Mouse (Mus musculus): ENCODE data around the gene Clic5.

Clic5 gene

DNA sequence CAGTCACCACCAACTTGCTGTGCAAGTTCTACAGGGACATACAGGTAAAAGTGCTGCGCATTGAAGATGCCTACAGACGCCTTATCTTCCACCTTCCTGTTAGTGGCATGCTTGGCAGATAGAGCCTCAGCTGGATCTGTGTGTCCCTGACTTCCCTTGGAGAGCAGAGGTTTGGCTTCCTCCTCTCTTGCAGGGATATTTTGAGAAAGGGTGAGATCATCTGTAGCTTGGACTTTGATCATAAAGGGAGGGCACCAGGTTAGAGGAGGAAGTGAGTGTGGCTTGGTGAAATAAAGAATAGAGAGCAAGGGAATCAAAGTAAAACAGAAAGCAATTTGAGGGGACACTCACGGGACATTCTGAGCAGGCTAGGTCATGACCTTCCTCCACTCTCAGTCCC, 4.6 kb downstream of the Clic5 start:
- DNase-seq (ENCODE audit: low read depth): no peak

DNA sequence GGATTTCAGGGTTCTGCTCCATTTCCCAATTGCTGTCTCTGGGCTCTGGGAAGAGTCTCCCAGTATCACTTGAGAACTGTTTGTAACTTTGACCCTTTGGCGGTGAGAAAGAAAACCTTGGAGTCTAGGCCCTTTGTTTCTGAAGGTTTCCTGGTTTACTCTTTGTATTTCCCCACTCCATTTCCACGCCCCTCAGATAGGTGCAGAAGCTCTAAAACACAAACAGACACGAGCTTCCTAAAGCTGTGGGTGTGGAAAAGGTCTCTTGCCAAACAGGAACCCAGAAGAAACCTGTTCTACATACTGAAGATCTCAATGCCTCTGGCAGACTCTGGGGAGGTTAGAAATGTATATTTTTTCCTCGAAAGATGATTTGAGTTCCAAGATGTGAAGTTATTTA, 10.8 kb downstream of the Clic5 start:
- no peak for DNase-seq (ENCODE audit: low read depth)

DNA sequence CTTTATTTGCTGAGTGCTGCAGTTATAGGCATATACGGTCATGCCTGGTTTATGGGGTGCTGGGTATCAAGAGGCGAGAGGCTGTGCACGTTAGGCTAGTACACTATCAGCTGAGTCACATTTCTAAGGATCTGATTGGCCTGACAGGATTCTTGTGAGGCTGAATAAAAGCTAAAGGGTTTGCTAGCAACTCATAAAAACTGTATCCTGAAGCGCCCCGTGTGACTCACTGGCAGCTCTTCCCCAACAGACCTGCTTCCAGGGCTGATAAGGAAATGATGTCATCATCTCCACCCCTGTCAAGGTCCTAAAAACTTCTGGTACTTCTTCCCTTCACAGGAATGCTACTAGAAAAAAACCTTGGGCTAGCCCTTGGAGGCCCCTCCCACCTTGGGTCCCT, 14.6 kb downstream of the Clic5 start:
- DNase-seq (ENCODE audit: low read depth): no peak

DNA sequence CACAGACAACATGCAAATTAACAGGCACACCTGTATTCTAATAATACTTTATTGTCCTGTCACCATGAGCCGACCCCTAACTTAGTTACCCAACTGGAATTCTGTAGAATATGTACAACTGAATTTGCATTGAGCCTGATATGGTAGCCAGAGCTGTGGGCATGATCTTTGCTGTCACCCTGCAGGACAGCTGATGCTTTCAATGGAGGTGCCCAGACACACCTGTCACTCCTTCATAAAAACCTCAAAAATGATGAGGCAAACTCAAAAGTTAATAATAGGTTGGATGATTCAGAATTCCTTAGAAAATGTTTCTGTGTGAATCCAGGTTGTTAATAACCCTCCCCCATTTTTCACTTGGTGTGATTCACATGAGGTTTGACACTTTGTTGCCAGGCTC, 16.4 kb downstream of the Clic5 start:
- DNase-seq (ENCODE audit: low read depth): no peak

DNA sequence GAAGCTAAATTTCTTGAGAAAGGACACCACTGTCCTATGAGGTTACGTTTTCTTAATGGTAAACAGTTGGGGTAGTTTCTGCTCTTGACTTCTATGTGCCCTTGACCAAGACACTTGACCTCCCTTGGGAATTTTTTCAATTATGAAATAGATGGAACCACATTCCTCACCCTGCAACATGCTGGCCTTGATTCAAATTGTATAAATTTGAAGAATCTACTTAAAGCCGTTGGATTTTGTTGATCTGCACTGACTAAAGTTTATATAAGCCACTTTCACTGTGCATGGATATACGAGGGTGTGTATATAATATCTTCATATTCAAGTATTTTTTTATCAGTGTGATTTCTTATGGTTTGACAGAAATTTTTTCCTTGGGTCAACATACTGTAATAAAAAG, 17.2 kb downstream of the Clic5 start:
- DNase-seq (ENCODE audit: low read depth): no peak

DNA sequence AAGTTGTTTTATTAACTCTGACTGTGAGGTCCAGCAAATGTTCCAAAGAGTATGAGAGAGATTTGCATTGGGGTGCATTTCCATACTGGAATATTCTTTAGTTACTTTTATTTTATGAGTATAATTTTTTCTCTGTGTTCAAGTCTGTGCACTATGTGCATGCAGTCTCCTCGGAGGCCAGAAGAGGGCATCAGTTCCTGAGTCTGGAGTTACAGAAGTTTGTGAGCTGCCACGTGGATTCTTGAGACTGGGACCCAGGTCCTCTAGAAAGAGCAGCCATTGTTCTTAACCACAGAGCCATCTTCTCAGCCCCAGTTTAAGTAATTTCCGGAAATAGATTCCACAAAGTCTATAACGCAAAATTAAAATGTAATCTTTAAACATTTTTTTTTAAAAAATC, 20.5 kb downstream of the Clic5 start:
- no peak for DNase-seq (ENCODE audit: low read depth)

DNA sequence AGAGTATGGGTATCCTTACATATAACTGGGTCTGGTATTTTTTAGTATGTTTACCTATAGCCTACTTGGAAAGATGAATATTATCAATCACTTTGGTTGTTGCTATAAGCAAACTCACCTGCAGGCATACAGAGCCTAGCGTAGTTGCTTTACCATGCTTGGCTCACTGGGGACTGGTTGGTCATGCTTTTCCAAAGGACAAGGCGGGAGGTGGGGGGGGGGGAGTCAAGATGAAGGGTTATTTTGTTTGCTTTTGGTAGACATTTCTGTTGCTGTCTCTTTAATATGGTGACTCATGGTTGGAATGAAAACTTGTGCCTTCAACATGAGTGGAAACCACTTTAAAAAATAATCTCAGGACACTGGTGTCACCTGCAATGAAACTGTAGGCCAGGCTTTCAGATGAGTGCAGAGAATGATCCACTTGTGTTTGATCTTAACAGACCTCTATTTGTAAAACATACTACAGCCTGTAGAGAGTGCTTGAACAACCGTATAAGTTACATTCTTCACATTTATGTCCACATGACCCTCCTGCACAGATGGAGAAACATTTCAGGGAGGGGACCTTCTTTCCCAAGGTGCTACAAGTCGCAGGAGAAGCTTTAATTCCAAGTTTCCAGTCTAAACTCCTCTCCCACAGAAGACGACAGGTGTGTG, 24.7 kb downstream of the Clic5 start:
- no peak for DNase-seq (ENCODE audit: low read depth)

DNA sequence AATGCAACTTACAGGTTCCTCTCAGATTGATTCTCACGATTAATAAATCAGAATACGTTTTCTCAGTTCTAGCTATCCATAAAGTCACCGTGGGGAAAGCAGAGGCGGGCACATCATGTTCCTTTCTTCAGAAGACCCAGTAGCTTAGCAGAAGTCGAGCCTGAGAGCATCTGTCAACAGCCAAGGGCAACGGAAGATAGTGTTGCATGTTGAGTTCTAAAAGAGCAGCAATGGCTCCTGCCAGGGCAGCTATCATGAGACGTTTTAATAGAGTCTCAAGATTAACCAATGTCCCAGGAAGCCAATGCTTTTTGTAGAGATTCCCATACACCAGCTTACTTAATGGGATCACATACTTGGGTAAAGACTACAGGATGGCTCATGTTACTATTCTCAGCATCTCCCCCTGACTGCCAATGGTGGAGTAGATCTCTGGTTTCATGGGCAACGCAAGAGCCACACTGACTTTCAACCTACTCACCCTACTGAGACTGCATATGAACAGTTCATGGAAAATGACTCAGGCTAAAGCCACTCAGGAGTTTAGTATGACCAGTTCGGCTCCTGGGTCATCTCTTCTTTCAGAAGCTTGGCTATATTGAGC, 26.9 kb downstream of the Clic5 start:
- DNase-seq (ENCODE audit: low read depth): no peak

DNA sequence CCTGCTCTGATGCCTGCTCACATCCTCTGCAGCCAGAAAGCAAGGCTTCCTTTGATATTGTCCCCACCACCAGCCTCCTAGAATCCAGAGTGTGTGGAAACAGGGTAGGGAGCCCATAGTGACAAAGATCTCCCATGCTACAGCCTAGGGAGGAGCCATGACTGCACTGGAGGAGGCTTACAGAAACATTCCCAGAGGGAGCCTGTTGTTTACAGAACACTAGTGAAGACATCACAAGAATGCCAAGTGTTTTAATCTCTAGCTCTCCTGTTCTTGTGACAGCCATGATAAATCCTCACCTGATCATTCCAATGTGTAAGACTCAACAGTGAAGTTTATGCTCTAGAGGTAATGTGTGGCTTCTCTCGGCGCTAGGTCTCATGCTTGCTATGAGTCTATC, 28.8 kb downstream of the Clic5 start:
- no peak for DNase-seq (ENCODE audit: low read depth)

DNA sequence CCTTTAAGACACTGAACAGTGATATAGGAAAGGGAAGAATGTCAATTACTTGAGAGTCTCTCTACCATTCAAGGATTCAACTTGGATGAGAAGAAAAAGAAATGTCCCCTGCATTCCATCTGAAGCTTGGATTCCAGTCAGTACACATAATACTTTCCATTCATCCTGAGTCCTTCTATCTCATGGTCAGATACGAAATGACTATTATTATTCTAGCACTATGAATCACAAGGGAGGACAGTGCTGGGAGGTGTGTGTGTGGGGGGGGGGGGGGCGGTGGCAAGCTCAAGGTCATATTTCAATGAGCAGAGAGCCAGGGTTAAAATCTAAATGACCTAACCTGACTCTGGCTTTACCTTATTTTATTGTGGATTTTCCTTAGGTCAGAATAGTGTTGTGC, 31.6 kb downstream of the Clic5 start:
- no peak for DNase-seq (ENCODE audit: low read depth)

DNA sequence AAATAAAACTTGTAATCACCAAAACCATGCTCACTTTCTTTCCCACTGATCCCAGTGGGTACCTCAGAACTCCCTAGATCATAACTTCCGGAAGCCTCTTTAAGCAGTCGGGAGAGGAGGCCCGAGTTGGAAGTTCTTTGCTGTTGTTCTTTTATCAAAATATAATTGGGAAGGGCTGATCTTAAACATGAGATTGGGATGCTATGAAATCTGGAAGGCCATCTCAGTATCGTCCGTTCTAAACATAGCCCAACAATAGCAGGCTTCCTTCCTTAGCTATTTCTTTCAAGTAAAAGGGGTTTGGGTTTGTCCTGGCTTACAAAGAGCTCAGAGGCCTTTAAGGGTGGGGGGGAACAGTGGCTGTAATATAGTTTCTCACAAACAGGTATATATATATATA, 40.0 kb downstream of the Clic5 start:
- DNase-seq (ENCODE audit: low read depth): no peak

DNA sequence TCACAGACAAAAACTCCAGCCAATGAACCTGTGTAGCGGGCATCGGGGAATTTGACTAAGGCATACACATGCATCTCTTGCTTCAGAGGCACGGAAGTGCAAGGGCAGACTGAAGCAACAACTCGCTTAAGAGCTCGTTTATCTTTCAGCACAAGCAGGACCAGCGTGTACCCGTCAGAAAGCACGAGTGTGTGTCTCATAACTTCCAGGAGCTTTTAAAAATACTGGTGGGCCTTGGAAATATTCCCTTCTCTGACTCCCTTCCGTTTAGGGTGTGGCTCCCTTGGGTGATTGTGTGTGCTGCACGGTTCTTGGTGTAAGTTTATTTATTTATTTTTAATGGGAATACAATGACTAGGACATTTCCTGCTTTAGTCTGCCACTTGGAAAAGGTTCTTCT, 41.7 kb downstream of the Clic5 start:
- no peak for DNase-seq (ENCODE audit: low read depth)

DNA sequence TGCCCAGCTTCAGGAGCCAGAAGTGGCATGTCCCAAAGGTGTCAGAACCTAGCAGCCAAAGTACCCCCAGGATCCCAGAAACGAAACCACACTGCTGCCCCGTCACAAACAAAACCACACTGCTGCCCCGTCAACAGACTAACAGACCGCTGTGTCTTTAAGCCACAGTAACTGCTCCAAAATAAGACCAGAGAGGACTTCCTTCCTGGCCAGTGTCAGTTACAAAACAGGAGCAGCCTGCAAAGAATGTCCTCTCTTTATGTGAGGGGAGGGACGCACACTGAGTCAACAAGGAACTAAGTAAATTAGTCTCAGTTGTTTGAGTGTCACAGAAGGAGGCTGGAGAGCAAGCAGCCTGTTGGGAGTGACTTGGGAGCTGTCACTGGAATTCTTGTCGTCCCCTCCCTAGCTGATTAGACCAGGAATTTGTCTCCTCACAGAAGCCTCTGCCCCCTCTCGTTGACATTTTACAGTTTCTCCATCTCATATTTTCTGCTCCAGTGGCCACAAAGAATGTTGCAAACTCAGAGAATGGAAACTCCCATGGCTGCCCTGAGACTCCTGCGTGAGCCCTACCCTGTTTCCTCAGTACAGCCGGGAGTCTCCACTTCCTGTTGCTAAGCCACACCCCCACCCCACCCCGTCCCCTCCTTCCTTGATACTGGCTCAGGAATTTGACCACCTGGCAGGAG, 50.8 kb downstream of the Clic5 start:
- DNase-seq (ENCODE audit: low read depth): no peak

DNA sequence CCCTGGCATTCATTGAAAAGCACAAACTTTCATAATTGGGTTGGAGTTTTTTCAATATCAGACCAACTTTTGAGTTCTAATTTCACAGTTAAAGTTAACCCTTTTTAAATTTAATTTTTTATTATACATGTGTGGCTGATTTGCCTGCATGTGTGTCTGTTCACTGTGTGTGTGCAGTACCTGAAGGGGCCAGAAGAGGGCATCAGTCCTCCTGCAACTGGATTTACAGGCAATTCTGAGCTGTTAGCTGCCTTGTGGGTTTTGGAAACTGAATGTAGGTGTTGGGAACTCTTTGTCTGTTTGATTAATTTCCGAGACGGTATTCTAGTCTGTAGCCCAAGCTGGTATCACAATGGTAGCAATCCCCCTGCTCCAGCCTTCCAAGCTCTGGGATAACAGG, 52.4 kb downstream of the Clic5 start:
- no peak for DNase-seq (ENCODE audit: low read depth)

DNA sequence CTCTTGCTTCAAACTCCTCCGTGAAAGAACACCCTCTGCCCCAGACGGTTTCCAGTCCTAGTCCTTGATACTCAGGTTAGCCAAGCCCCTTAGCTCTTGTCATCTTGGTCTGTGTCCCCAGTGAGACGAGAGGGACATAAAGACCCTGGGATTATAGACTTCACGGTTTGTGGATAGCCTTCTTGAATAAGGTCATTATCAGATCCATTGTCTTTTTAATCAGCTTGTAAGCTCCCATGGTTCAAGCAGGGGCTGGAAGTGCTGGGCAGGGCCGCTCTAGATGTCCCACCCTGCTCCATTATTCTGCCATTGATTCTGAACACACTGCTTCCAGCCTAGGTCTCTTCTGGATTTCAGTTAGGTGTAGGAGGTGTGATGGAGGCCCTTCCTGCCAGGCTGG, 55.7 kb downstream of the Clic5 start:
- no peak for DNase-seq (ENCODE audit: low read depth)

DNA sequence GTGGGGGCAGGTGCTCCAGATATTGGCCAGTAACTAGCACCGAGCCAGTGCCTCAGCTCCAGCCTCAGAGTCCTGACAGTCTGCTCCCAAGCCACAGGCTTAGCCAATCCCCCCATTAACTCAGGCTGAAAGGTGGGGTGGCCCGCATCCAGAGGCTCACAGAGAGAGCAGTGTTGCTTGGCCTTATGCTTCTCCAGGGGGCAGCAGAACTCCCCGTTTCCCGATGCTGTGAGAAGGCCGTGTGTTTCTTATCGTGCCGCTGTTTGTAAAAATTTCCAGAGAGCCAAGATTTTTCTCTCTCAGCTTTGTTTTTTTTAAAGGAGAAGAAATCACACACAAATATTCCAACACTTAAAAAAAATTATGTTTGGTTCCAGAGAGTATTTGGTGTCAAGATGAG, 56.2 kb downstream of the Clic5 start:
- DNase-seq (ENCODE audit: low read depth): no peak

DNA sequence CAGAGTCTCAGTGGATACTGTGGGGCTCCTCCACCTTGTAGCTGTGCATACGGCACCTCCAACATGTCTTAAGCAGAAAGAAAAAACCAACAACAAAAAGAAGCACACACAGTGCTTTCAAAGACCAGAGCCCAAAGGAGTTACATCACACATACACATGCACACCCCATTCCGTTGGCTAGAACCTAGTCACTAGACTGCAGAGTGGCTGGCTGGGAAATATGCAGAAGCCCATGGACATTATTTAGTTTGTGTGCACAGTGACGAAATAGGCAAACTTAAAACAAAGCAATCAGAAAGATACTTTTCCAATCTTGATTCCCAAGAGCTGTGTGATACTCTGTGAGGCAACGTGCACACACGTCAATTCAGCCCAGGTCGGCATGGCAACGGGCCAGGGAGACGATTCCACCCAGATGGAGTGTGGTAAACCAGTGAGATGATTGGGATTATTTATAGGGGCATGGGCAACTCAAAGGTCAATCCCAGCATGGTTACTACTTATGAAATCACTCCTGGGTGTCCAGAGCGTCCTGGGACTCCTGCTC, 57.8 kb downstream of the Clic5 start:
- no peak for DNase-seq (ENCODE audit: low read depth)

DNA sequence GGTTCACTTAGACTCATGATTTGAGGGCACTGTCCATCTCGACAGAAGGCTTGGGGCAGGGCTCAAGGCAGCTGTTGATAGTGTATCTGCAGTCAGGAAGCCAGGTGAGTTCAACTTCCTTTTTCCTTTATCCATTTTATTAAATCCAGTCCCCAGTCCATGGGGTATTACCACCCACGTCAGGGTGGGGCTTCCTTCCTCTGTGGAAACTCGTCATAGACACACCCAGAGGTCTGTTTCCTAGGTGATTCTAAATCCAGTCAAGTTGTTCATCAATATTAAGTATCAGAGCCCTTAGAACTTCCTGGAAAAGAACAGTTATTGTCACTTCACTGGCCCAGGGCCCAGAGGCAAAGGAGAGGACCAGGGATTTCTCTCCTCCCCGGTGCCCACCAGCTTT, 61.2 kb downstream of the Clic5 start:
- DNase-seq (ENCODE audit: low read depth): no peak

DNA sequence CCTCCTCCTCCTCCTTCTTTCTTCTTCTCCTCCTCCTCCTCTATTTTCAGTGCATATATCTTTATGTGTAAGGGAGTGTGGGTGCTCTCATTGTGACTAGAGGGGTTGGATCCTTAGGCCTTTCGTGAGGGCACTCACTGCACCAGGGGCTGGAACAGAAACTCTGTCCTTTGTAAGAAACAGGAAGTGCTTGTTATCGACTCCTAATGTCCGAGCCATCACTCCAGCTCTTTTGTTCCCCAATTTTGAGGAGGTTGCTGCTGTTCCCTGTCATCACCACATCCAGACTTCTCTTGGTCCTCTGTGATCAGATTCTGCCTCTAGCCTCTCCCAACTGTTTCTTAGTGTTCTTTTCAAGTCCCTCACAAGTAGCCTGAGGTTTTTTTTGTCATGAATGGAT, 64.3 kb downstream of the Clic5 start:
- no peak for DNase-seq (ENCODE audit: low read depth)

DNA sequence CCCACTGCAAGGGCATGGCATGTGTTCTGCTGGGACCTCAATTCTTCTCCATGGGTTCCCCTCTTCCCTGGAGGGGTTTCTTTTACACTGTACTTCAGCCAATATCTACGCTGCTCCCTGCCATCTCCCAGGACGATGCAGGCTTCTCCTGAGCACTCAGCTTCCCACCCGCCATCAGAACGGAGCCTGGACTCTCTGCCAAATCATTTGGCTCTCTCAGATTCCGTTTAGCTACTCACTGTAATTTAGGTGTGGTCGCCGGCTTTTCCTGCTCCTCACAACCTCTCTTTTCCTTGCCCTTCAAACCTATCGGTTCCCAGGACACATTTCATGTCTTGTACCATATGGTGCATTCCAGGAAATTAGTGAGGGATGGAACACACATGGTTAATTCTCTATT, 66.3 kb downstream of the Clic5 start:
- DNase-seq (ENCODE audit: low read depth): no peak

DNA sequence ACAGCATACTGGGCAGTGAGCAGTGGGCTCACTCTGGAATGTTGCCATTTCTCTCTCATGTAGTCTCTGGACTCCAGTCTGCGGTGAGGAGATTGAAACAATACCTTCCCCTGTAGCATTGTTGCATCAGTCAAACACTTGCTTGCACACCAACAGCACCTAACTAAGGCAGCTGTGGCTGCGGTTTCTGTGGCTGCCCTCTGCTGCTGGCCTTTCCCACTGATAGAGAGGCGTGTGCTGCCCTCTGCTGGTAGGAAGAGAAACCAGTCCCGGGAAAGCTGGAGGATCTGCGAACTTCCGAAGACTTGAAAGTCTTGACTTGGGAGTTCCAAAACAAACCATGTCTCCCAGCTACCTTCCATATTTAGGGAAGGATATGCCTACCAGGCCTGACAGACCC, 68.2 kb downstream of the Clic5 start:
- peak; percentile 71 for DNase-seq (ENCODE audit: low read depth)

DNA sequence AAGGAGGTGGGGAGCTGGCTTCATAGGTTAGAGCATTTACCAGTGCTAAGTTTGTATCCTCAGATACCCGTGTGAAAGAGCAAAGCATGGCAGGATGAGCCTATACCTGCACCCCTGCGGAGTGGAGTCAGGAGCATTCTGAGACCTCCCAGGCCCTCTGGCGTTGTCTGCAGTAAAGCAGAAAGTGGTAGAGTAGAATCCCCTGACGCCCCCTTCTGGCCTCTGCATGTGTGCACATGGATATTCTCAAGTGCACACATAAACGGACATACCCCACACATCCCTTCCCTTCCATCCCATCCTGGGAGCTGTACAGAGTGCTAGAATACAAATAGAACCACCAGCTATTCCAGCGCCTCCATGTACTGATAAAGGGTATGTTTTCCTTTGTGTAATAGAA, 70.9 kb downstream of the Clic5 start:
- DNase-seq (ENCODE audit: low read depth): no peak

DNA sequence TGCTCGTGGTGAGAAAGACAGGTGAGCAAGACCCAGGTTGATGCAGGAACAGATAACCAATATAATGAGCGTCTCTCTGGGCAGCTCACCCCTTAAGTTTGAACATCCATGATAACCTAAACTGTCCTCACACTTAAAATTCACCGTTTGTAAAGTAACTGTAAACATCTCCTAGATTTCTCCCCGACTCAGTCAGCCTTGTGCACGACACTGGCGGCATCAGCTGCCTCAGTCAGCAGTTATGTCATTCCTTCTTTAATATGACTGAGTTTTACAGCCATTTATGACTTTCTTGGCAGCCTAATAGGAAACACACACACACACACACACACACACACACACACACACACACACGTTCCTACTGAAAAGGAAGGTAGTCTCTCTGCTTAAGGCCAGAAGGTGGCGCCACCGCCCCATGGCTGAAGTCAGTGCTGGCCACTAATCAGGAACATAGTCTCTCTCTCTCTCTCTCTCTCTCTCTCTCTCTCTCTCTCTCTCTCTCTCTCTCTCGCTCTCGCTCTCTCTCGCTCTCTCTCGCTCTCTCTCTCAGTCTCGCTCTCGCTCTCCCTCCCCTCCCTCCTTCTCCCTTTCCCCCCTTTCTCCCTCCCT, 73.3 kb downstream of the Clic5 start:
- peak; percentile 67 for DNase-seq (ENCODE audit: low read depth)

Measured in naive thymus-derived CD4-positive, alpha-beta T cell, adult 2 months (primary cell).